Mouse (Mus musculus): ENCODE measurements around the gene Cox7a1. TPM values are rescaled to one million over a fixed set of nuclear protein-coding genes. Genes with fewer than 3 reads are reported as not detected.
"Not testable (repeated sequence)": the region's sequence is repeated elsewhere in the genome, so short reads cannot be mapped to it uniquely, and the experiment has no call there.

Cox7a1 gene
- 1,000 to 10,000 TPM; 2,821 to 3,018 TPM for total RNA-seq (2021)
- long read RNA-seq, experiment 1, transcript Cox7a1-202 (4 exons, 485 nt), result minor isoform, 71 of 2,851 reads
- long read RNA-seq, experiment 1, transcript Cox7a1-201 (4 exons, 393 nt), result major isoform, 2,018 of 2,851 reads
- long read RNA-seq, experiment 1, partial matches to known transcripts, result 751 of 2,851 reads
- long read RNA-seq, experiment 1, other reads (novel, unspliced or antisense), result 11 of 2,851 reads
- long read RNA-seq, experiment 2, transcript Cox7a1-202 (4 exons, 485 nt), result minor isoform, 59 of 2,577 reads
- long read RNA-seq, experiment 2, transcript Cox7a1-201 (4 exons, 393 nt), result major isoform, 1,808 of 2,577 reads
- long read RNA-seq, experiment 2, partial matches to known transcripts, result 704 of 2,577 reads
- long read RNA-seq, experiment 2, other reads (novel, unspliced or antisense), result 6 of 2,577 reads

- peak; percentile 97 for DNase-seq
These were observed at the start of gene Cox7a1 for GRCm38 (mm10) chr7:30183879-30184289. Gene Cox7a1 (plus strand): TSS chr7:30184144.

- no peak for DNase-seq
These were observed 47.1 kb upstream of the Cox7a1 start for GRCm38 (mm10) chr7:30136826-30137225.

GRCm38 (mm10) chr7:30143170-30143554, 40.8 kb upstream of the Cox7a1 start:
- DNase-seq, result no peak

- peak; percentile 48 to 55 for DNase-seq
These were observed 40.3 kb upstream of the Cox7a1 start for GRCm38 (mm10) chr7:30143555-30144209.

- no peak for DNase-seq
These were observed 36.9 kb upstream of the Cox7a1 start for GRCm38 (mm10) chr7:30147011-30147410.

GRCm38 (mm10) chr7:30154040-30154439, 29.9 kb upstream of the Cox7a1 start:
- no peak for DNase-seq

- DNase-seq, result no peak
These were observed 28.4 kb upstream of the Cox7a1 start for GRCm38 (mm10) chr7:30155507-30155906.

- no peak for DNase-seq
These were observed 20.8 kb upstream of the Cox7a1 start for GRCm38 (mm10) chr7:30163113-30163512.

- DNase-seq, result no peak
These were observed 19.2 kb upstream of the Cox7a1 start for GRCm38 (mm10) chr7:30164745-30165144.

- DNase-seq, result peak in 1 of 2 experiments; percentile 29
These were observed 14.9 kb upstream of the Cox7a1 start for GRCm38 (mm10) chr7:30168914-30169582.

- DNase-seq, result peak; percentile 97 to 98
These were observed 14.2 kb upstream of the Cox7a1 start, which contains the start of gene Zfp146 for GRCm38 (mm10) chr7:30169583-30170282. Gene Zfp146 (minus strand): TSS chr7:30169750.

GRCm38 (mm10) chr7:30170283-30170951, 13.5 kb upstream of the Cox7a1 start:
- no peak for DNase-seq

- no peak for DNase-seq
These were observed 7.5 kb upstream of the Cox7a1 start for GRCm38 (mm10) chr7:30176474-30176873.

GRCm38 (mm10) chr7:30178256-30178655, 5.7 kb upstream of the Cox7a1 start:
- no peak for DNase-seq

- peak; percentile 77 to 87 for DNase-seq
These were observed 2.6 kb upstream of the Cox7a1 start for GRCm38 (mm10) chr7:30181308-30181707.

- not testable (repeated sequence) for DNase-seq
These were observed 2.0 kb upstream of the Cox7a1 start for GRCm38 (mm10) chr7:30181929-30182328.

- DNase-seq, result not testable (repeated sequence)
These were observed 755 bp upstream of the Cox7a1 start for GRCm38 (mm10) chr7:30183189-30183588.

- DNase-seq, result peak in 1 of 2 experiments; percentile 36
These were observed 851 bp downstream of the Cox7a1 start for GRCm38 (mm10) chr7:30184641-30185348.

GRCm38 (mm10) chr7:30188344-30189115, 4.6 kb downstream of the Cox7a1 start:
- DNase-seq, result no peak

- no peak for DNase-seq
These were observed 5.2 kb downstream of the Cox7a1 start for GRCm38 (mm10) chr7:30189116-30189491.
